ENCODE assay signal across 9 mouse cellular contexts in the genomic region with DNA sequence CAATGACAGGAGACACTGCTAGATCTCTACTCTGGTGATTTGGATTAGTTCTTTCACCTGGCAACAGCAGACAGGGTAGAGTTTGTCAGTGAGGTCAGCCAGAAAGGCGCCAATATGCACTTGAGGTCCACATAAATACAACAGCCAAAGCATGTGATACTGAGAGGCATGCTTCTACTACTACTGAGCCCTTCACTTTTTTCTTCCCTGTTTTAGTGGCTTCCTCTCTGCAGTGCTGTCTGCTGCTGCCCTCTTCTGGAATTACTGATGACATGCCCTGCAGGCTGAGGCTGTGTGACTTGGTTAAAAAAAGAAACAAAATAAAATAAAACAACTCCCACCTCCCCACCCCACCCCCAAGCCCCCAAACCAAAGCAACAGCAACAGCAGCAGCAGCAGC.
DNase-seq lines count a peak whose midpoint lies in the region; ATAC-seq and TF ChIP-seq lines count a peak whose summit lies in the region.
"Had no signal": no experiment of that assay in that cellular context is flagged by ENCODE, and none has a peak within 500 bp of the region (broad histone marks: within the 10 kb centered on the region; RNA-seq: fewer than 3 reads in every experiment).

No protein-coding gene starts in this region.

- ATAC-seq in intestine, embryonic 16.5 days = 0 out of 2 replicates have a peak, but pooled peaks have one; percentile 48

- peak; percentile 54; the same call in 1 of the 2 replicates for TF ChIP-seq CTCF in cerebellum, adult 2 months (IDR thresholded peaks at IDR 0.05; ENCODE audit: borderline replicate concordance, insufficient read depth, low read depth, low read length)

- no peaks in the 10 kb centered on the region for H3K36me3 ChIP-seq in intestine, embryonic 16.5 days (ENCODE audit: control insufficient read depth, insufficient read depth, low read length)
- H3K36me3 ChIP-seq: lung, embryonic 15.5 days had no signal

- WGBS in cerebellum, adult 2 months = 47% methylated on average over 1 of the region's 1 CpGs
- 18% methylated on average over 1 of the region's 1 CpGs for WGBS in intestine, embryonic 16.5 days

- TF ChIP-seq POLR2A in cerebellum, adult 2 months (IDR thresholded peaks at IDR 0.05; ENCODE audit: borderline replicate concordance, insufficient read depth, low read length) = no peak

- H3K9ac ChIP-seq in intestine, embryonic 16.5 days (ENCODE audit: low read depth, low read length) = no peak overlapping the region
- H3K9ac ChIP-seq: lung, embryonic 15.5 days had no signal

- DNase-seq in cerebellum, adult 2 months = peak in 1 of 2 experiments; percentile 17
- no peak for DNase-seq in cerebellum, adult 11-12 months
- peak; percentile 49 to 67 for DNase-seq in right cerebral cortex, postnatal 10 days (ENCODE audit: low spot score in 2 of 2)
- no peak for DNase-seq in right cerebral cortex, postnatal 14 days
- DNase-seq in lung, postnatal 14 days = peak; percentile 2
- DNase-seq in thymus, adult 18-20 months = no peak
- no peak for DNase-seq in liver

- no peak overlapping the region for H3K27ac ChIP-seq in cerebellum, adult 2 months (ENCODE audit: insufficient read depth, low read length)
- H3K27ac ChIP-seq in intestine, embryonic 16.5 days (ENCODE audit: low read length) = no peak overlapping the region
- H3K27ac ChIP-seq: lung, embryonic 15.5 days had no signal

- H3K4me2 ChIP-seq in intestine, embryonic 16.5 days (ENCODE audit: low read depth, low read length) = no peak overlapping the region
- H3K4me2 ChIP-seq: lung, embryonic 15.5 days had no signal

- H3K27me3 ChIP-seq in cerebellum, adult 2 months (ENCODE audit: control insufficient read depth, insufficient read depth, low read length) = no peaks in the 10 kb centered on the region
- H3K27me3 ChIP-seq in intestine, embryonic 16.5 days (replicated peaks; ENCODE audit: control insufficient read depth, insufficient read depth, low read length) = no peaks in the 10 kb centered on the region
- H3K27me3 ChIP-seq: lung, embryonic 15.5 days had no signal

- H3K4me3 ChIP-seq in cerebellum, adult 2 months (replicated peaks; ENCODE audit: insufficient read depth, low read depth, low read length) = no peak overlapping the region
- no peak overlapping the region for H3K4me3 ChIP-seq in intestine, embryonic 16.5 days (ENCODE audit: low read length)
- H3K4me3 ChIP-seq: lung, embryonic 15.5 days had no signal

- H3K9me3 ChIP-seq in intestine, embryonic 16.5 days (ENCODE audit: control insufficient read depth, low read length) = no peaks in the 10 kb centered on the region
- H3K9me3 ChIP-seq: lung, embryonic 15.5 days had no signal

- H3K4me1 ChIP-seq in cerebellum, adult 2 months (ENCODE audit: control insufficient read depth, insufficient read depth, low read length) = no peaks in the 10 kb centered on the region
- no peaks in the 10 kb centered on the region for H3K4me1 ChIP-seq in intestine, embryonic 16.5 days (ENCODE audit: control insufficient read depth, insufficient read depth, low read length)
- H3K4me1 ChIP-seq: lung, embryonic 15.5 days had no signal

Comparison
In these comparisons a context has a peak if more than half of its experiments do, and no peak if none do; other contexts are left out.
1. DNase-seq: peak in right cerebral cortex, postnatal 10 days (2 of 2) and lung, postnatal 14 days (single experiment); none in cerebellum, adult 11-12 months (single experiment), right cerebral cortex, postnatal 14 days (single experiment), thymus, adult 18-20 months (0 of 2) and liver (single experiment).